Mouse (Mus musculus) olfactory bulb, adult 2 months (tissue): Measurements from ENCODE around the gene Mapkap1.

Experiments
- CTCF ChIP-seq: fragments of 200-500 bp; IDR thresholded peaks from 2 replicates; pipeline ENCODE4 v1.5.1; 2012; ENCODE audit warnings: low read depth, mild to moderate bottlenecking, low read length, moderate library complexity; ENCODE audit not compliant: insufficient read depth
- POLR2A ChIP-seq: fragments of 200-500 bp; IDR thresholded peaks from 2 replicates; pipeline ENCODE4 v1.6.1; 2012; ENCODE audit warnings: mild to moderate bottlenecking, low read depth, low read length, moderate library complexity; ENCODE audit not compliant: insufficient read depth

GRCm38 (mm10) chr2:34603653-34604214 lies 197.2 kb downstream of the Mapkap1 start:
- TF ChIP-seq CTCF (no peak), POLR2A (no peak)
